Mouse (Mus musculus) ES-E14 (cell line): ENCODE data around the gene Grin1.

Experiments used
- CHD2 ChIP-seq: IDR thresholded peaks from 2 replicates; pipeline ENCODE4 v1.6.1; 2014; ENCODE audit warnings: mild to moderate bottlenecking, low read depth, low read length, inconsistent platforms
- HCFC1 ChIP-seq: IDR thresholded peaks from 2 replicates; pipeline ENCODE4 v1.6.1; 2012; ENCODE audit warnings: low read length, inconsistent platforms, borderline replicate concordance; ENCODE audit not compliant: insufficient read depth
- MAFK ChIP-seq: IDR thresholded peaks from 2 replicates; pipeline ENCODE4 v1.6.1; 2014; ENCODE audit warnings: mild to moderate bottlenecking, low read depth, low read length, inconsistent platforms; ENCODE audit not compliant: insufficient read depth
- ZNF384 ChIP-seq: IDR thresholded peaks from 2 replicates; pipeline ENCODE4 v1.6.1; 2012; ENCODE audit warnings: low read depth, low read length, inconsistent platforms

DNA sequence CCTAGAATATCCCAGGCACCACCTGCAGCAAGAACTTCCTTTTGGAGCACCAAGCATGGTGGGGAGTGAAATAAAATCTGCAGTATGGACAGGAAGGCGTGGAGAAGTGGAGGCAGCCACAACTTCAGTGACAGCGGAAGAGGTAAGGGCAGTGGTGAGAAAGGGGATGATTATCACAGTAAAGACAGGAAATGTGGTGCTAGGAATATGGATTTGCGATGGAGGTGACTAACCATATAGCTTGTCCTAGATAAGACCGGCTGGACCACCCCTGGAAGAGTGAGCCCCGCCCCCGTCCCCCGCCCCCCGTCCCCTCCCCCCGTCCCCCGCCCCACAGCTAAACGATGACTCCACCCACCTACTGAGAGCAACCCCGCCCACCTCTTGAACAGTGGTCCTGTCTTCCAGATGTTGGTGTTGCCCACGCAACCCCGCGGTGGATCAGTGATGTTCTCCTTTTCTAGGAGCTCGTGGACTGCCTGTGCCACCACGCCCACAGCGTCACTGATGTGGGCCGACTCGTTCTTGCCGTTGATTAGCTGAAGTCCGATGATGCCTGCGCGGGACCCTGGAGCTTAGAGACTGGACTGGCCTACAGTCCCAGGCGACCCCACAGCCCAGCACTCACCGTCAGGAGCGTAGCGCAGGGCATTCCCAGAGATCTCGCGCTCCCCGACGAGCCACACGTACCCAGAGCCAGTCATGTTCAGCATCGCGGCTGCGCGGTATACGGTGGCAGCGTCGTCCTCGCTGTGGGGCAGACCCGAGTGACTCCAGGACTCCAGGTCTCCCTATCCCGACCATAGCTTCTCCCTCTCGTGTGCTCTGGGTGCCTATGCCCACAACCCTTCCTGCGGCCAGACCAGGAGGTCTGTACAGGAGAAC lies 14.1 kb downstream of the Grin1 start:
- TF ChIP-seq MAFK (no peak), HCFC1 (no peak), ZNF384 (no peak), CHD2 (no peak)
